Mouse (Mus musculus) kidney, embryonic 16.5 days (tissue): ENCODE measurements around the gene Btnl4. TPM values are rescaled to one million over a fixed set of nuclear protein-coding genes. Genes with fewer than 3 reads are reported as not detected.
"Not testable (repeated sequence)": the region's sequence is repeated elsewhere in the genome, so short reads cannot be mapped to it uniquely, and the experiment has no call there.

ENCODE experiments used
- ATAC-seq: fragments of 200-750 bp; cut with Nextera tagmentation; 2 replicates; pipeline ENCODE4 v1.8.0; 2017; ENCODE audit warnings: moderate TSS enrichment; ENCODE audit not compliant: low FRiP score, low TSS enrichment
- H3K27ac ChIP-seq: fragments of 300-500 bp; sonication (generic); 2 replicates; pipeline ENCODE4 v1.5.1; 2014; ENCODE audit warnings: low read length
- H3K27me3 ChIP-seq: fragments of 300-500 bp; sonication (generic); 2 replicates; pipeline ENCODE4 v1.6.1; 2014; ENCODE audit warnings: low read length, control low read depth, mixed read lengths; ENCODE audit not compliant: insufficient read depth
- H3K36me3 ChIP-seq: fragments of 300-500 bp; sonication (generic); 2 replicates; pipeline ENCODE4 v1.6.1; 2014; ENCODE audit warnings: low read length, control low read depth, mixed read lengths; ENCODE audit not compliant: insufficient read depth
- H3K4me1 ChIP-seq: fragments of 300-500 bp; sonication (generic); 2 replicates; pipeline ENCODE4 v1.6.1; 2014; ENCODE audit warnings: low read length, control low read depth, mixed read lengths; ENCODE audit not compliant: insufficient read depth
- H3K4me2 ChIP-seq: fragments of 300-500 bp; sonication (generic); replicated peaks from 2 replicates; pipeline ENCODE4 v1.6.1; 2014; ENCODE audit warnings: low read depth, low read length
- H3K4me3 ChIP-seq: fragments of 300-500 bp; sonication (generic); 2 replicates; pipeline ENCODE4 v1.5.1; 2014; ENCODE audit warnings: mild to moderate bottlenecking, low read length
- H3K9ac ChIP-seq: fragments of 300-500 bp; sonication (generic); replicated peaks from 2 replicates; pipeline ENCODE4 v1.6.1; 2014; ENCODE audit warnings: low read length
- H3K9me3 ChIP-seq: fragments of 300-500 bp; sonication (generic); 2 replicates; pipeline ENCODE4 v1.6.1; 2016; ENCODE audit warnings: low read length, control low read depth
- WGBS: fragments of 180-500 bp; shearing (Covaris S2); extraction: QIAGEN DNeasy Blood & Tissue Kit; methylation state at CpG from one replicate; pipeline ENCODE4 v1.1.7; 2014; 5-methylcytosine and 5-hydroxymethylcytosine counted together
- polyA plus RNA-seq: library from polyadenylated mRNA; unstranded; fragments of >200 nt; fragmentation: Nextera tagmentation; extraction: Ambion mirVana; gene quantifications from 2 replicates; pipeline ENCODE4 v1.2.1, GENCODE M21; 2015

Btnl4 gene
- not detected in 2 replicates for polyA plus RNA-seq

DNA sequence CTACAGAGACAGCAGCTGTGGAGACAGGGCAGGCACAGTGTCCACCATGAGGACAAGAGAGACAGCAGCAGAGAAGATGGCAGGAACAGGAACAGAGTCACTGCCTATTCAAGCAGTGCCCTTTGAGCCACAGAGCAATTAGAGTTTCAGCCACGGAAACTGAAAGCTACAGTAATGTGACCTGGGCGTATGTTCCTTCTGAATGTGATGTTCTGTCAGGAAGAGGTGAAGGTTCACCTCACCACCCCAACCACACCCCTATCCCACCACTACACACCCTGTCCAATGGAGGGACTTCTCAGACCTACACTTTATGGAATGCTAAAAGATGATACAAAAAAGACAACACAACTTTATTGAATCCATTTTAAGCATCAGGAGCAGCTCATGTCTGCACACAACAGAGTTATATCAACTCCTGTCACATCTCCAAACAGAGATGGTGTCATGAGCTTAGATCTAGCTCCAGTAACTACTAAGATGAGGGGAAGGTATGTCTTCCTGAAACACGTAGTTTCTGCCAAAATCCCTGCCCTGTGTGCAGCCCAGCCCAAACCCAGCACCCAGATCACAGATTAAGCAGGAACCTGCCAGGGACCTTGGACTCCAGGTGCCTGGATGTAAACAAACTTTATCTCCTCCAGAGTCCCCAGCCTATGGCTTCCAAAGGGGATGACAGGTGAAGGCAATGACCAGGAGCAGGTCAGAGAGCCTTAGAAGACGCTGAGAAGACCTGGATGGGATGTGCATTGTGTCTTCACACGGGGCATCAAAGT lies at the start of gene Btnl4:
Gene Btnl4 (minus strand): TSS at position 81 of the 776 bp plus-strand sequence.
- not testable (repeated sequence) for H3K9ac ChIP-seq, H3K27me3 ChIP-seq, H3K27ac ChIP-seq, H3K36me3 ChIP-seq, ATAC-seq, H3K4me2 ChIP-seq, H3K9me3 ChIP-seq, H3K4me1 ChIP-seq, H3K4me3 ChIP-seq
- WGBS = 85% methylated on average over 4 of the region's 5 CpGs

DNA sequence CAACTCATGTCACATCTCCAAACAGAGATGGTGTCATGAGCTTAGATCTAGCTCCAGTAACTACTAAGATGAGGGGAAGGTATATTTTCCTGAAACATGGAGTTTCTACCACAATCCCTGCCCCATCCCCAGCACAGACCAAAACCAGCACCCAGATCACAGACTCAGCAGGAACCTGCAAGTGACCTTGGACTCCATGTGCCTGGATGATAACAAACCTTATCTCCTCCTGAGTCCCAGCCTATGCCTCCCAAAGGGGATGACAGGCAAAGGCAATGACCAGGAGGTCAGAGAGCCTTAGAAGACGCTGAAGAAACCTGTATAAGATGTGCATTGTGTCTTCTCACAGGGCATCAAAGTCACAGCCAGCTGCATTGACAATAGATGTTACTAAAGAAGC lies 41.9 kb upstream of the Btnl4 start:
- Histone ChIP-seq H3K4me2 (no peak overlapping the region), H3K9ac (no peak overlapping the region), H3K36me3 (no peaks in the 10 kb centered on the region), H3K9me3 (no peaks in the 10 kb centered on the region), H3K27me3 (no peaks in the 10 kb centered on the region), H3K27ac (no peak overlapping the region), H3K4me3 (no peak overlapping the region), H3K4me1 (no peaks in the 10 kb centered on the region)
- no peak for ATAC-seq
- WGBS = 78% methylated on average over 1 of the region's 1 CpGs

- not testable (repeated sequence) for H3K27me3 ChIP-seq, H3K9ac ChIP-seq, H3K4me3 ChIP-seq, H3K9me3 ChIP-seq, H3K27ac ChIP-seq, H3K4me2 ChIP-seq, ATAC-seq, H3K4me1 ChIP-seq, H3K36me3 ChIP-seq
- 68% methylated on average over 3 of the region's 3 CpGs for WGBS
Measured at GRCm38 (mm10) chr17:34518571-34518970, 41.5 kb upstream of the Btnl4 start.

- H3K9me3 ChIP-seq = no peaks in the 10 kb centered on the region
- H3K36me3 ChIP-seq = no peaks in the 10 kb centered on the region
- H3K4me1 ChIP-seq = no peaks in the 10 kb centered on the region
- ATAC-seq = no peak
- no peak overlapping the region for H3K4me2 ChIP-seq
- WGBS = 93% methylated on average over 4 of the region's 4 CpGs
- H3K27me3 ChIP-seq = no peaks in the 10 kb centered on the region
- H3K9ac ChIP-seq = no peak overlapping the region
- H3K27ac ChIP-seq = no peak overlapping the region
- H3K4me3 ChIP-seq = no peak overlapping the region
Measured at GRCm38 (mm10) chr17:34517795-34518194, 40.7 kb upstream of the Btnl4 start.

DNA sequence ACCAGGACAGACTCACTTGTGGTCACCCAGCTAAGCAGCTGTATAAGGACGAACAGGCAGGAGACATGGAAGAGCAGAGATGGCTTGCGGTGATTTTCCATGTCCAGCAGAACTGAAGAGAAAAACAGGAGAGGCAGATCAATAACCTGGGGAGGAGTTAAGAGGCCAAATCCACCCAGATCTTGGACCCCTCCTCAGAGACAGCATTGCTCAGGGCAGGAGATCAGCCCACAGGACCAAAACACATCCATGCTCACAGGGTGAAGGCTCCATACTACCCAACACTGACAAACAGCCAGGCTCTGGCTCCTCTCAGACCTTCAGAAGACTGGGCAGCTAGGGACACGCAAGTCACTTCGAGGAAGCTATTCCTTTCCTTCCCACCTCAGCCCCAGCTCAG lies 40.1 kb upstream of the Btnl4 start, which contains the start of gene Btnl6:
Gene Btnl6 (minus strand): TSS at position 101 of the 400 bp plus-strand sequence.
- H3K9ac ChIP-seq = no peak within 1 kb of the TSS
- H3K4me3 ChIP-seq = no peak within 1 kb of the TSS
- H3K27me3 ChIP-seq = no peaks in the 10 kb centered on the region
- H3K27ac ChIP-seq = no peak within 1 kb of the TSS
- H3K4me1 ChIP-seq = no peaks in the 10 kb centered on the region
- ATAC-seq = no peak
- H3K36me3 ChIP-seq = no peaks in the 10 kb centered on the region
- WGBS = 91% methylated on average over 4 of the region's 4 CpGs
- H3K4me2 ChIP-seq = no peak within 1 kb of the TSS
- H3K9me3 ChIP-seq = no peaks in the 10 kb centered on the region

DNA sequence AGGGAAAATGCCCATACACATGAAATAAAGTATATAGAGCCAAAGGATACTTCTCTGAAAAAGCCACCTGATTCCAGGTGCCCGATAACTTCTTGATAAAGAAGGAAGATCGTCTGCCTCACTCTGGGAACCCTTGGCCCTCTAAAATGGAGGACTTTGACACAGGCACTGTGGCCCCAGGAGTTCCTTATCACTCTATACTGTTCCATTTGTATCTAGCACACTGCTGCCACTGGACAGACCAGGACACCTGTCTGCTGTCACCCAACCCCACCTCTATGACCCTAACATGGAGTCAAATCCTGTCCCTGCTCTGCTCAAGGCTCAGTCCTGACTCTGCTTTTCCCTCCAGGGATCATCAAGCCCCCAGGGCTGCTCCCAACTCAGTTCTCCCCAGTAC lies 39.4 kb upstream of the Btnl4 start:
- ATAC-seq = no peak
- H3K9me3 ChIP-seq = no peaks in the 10 kb centered on the region
- H3K4me2 ChIP-seq = no peak overlapping the region
- WGBS = 83% methylated on average over 2 of the region's 2 CpGs
- H3K27me3 ChIP-seq = no peaks in the 10 kb centered on the region
- H3K4me1 ChIP-seq = no peaks in the 10 kb centered on the region
- H3K36me3 ChIP-seq = no peaks in the 10 kb centered on the region
- no peak overlapping the region for H3K9ac ChIP-seq
- H3K4me3 ChIP-seq = no peak overlapping the region
- no peak overlapping the region for H3K27ac ChIP-seq

DNA sequence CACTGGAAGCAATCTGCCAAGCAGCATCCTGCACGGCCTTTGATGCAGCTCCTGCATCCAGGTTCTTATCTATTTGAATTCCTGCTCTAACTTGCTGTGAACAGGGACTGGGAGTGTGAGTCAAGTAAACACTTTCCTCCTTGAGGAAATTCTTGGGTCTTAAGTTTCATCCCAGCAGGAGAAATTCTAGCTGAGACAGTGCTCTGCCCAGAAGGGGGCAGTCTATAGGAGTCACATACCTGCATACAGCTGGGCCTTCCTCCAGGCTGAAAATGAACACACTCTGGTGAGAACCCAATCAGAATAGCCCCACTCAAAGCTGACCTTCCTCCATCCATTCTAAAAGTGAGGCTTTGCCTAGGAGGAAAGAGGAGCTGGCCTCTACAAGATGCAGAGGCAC lies 34.6 kb upstream of the Btnl4 start:
- H3K4me2 ChIP-seq, H3K27ac ChIP-seq, H3K27me3 ChIP-seq, H3K9me3 ChIP-seq, ATAC-seq, H3K4me1 ChIP-seq, H3K36me3 ChIP-seq, H3K9ac ChIP-seq, H3K4me3 ChIP-seq: not testable (repeated sequence)
- 48% methylated on average over 1 of the region's 1 CpGs for WGBS

GRCm38 (mm10) chr17:34507591-34507990 lies 30.5 kb upstream of the Btnl4 start:
- Histone ChIP-seq H3K9me3 (no peaks in the 10 kb centered on the region), H3K4me3 (no peak overlapping the region), H3K27me3 (no peaks in the 10 kb centered on the region), H3K4me1 (no peaks in the 10 kb centered on the region), H3K4me2 (no peak overlapping the region), H3K9ac (no peak overlapping the region), H3K36me3 (no peaks in the 10 kb centered on the region), H3K27ac (no peak overlapping the region)
- ATAC-seq = no peak

GRCm38 (mm10) chr17:34497726-34498125 lies 20.6 kb upstream of the Btnl4 start:
- not testable (repeated sequence) for H3K4me2 ChIP-seq, H3K9me3 ChIP-seq, H3K27ac ChIP-seq, H3K36me3 ChIP-seq, H3K4me1 ChIP-seq, H3K9ac ChIP-seq, ATAC-seq, H3K27me3 ChIP-seq, H3K4me3 ChIP-seq
- 70% methylated on average over 2 of the region's 4 CpGs for WGBS

GRCm38 (mm10) chr17:34497319-34497718 lies 20.2 kb upstream of the Btnl4 start:
- H3K9me3 ChIP-seq, H3K27me3 ChIP-seq, H3K4me2 ChIP-seq, H3K27ac ChIP-seq, H3K36me3 ChIP-seq, H3K4me3 ChIP-seq, H3K9ac ChIP-seq, ATAC-seq, H3K4me1 ChIP-seq: not testable (repeated sequence)
- 63% methylated on average over 3 of the region's 3 CpGs for WGBS
